Mouse (Mus musculus): ENCODE results near the gene Syt14. TPM values are rescaled to one million over a fixed set of nuclear protein-coding genes. Genes with fewer than 3 reads are reported as not detected.

Syt14 gene
- polyA plus RNA-seq (2015; fragmentation: Nextera tagmentation; extraction: Ambion mirVana), result 4.5 and 5.7 TPM in 2 replicates

GRCm38 (mm10) chr1:193035371-193036238 lies at the start of gene Syt14:
Gene Syt14 (minus strand): TSS chr1:193035775.
- WGBS, result under 1% methylated on average over 66 of the region's 67 CpGs

DNA sequence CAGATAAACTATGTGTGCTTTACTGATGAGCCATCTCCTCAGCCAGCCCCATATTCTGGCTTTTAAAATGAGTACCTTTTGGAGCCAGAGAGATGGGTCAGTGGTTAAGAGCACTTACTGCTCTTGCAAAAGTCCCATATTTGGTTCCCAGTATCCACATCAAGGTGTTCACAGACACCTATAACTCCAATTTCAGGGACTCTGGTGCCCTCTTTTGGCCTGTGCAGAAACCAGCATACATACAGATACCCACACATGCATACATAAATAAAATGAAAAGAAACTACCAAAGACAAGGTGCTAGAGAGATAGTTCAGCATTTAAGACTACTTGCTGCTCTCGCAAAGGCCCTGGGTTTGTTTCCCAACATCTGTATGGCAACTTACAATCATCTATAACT lies 48.4 kb upstream of the Syt14 start:
- Histone ChIP-seq H3K4me3 (ENCODE audit: low read length) (no peak overlapping the region), H3K9me3 (ENCODE audit: control insufficient read depth, low read length) (no peaks in the 10 kb centered on the region), H3K4me1 (ENCODE audit: control insufficient read depth, insufficient read depth, low read depth, low read length) (peaks cover 23% of the 10 kb centered on the region), H3K27me3 (replicated peaks; ENCODE audit: control insufficient read depth, insufficient read depth, low read length) (no peaks in the 10 kb centered on the region), H3K36me3 (ENCODE audit: control insufficient read depth, insufficient read depth, low read length) (no peaks in the 10 kb centered on the region), H3K27ac (ENCODE audit: low read depth, low read length) (no peak overlapping the region), H3K4me2 (ENCODE audit: low read length) (no peak overlapping the region), H3K9ac (ENCODE audit: low read depth, low read length) (no peak overlapping the region)
- no peak for ATAC-seq
- WGBS, result 95% methylated on average over 1 of the region's 1 CpGs

More at GRCm38 (mm10) chr1:193035371-193036238, at the start of gene Syt14:
- no peaks in the 10 kb centered on the region for H3K36me3 ChIP-seq (ENCODE audit: control insufficient read depth, insufficient read depth, low read length)
- H3K4me3 ChIP-seq (ENCODE audit: low read length), result peak within 1 kb of the TSS; percentile 82
- no peaks in the 10 kb centered on the region for H3K27me3 ChIP-seq (replicated peaks; ENCODE audit: control insufficient read depth, insufficient read depth, low read length)
- H3K27ac ChIP-seq (ENCODE audit: low read depth, low read length), result peak within 1 kb of the TSS; percentile 76
- H3K4me1 ChIP-seq (ENCODE audit: control insufficient read depth, insufficient read depth, low read depth, low read length), result peaks cover 6% of the 10 kb centered on the region
- no peaks in the 10 kb centered on the region for H3K9me3 ChIP-seq (ENCODE audit: control insufficient read depth, low read length)
- H3K9ac ChIP-seq (ENCODE audit: low read depth, low read length), result peak within 1 kb of the TSS; percentile 86
- H3K4me2 ChIP-seq (ENCODE audit: low read length), result peak within 1 kb of the TSS; percentile 62
- ATAC-seq, result peak; percentile 96

DNA sequence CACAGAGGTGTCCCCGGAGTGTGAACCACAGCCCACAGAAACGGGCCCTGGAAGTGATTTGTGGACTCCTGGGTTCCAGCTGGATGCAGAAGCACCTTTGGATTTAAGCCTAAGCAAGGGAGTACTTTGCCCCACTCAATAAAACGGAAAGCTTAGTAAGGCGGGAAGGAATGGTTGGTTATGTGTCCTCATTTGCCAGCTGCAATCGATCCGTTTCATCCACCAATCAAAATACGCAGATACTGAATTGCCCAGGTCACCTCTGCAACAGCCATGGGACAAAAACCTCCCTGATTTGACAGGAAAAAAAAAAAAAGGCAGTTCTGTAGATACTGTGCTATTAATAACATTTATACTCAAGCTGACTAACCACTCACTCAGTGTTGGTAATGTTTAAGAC lies 47.5 kb upstream of the Syt14 start:
- Histone ChIP-seq H3K4me2 (ENCODE audit: low read length) (no peak overlapping the region; the same call in 1 of the 2 replicates), H3K4me1 (ENCODE audit: control insufficient read depth, insufficient read depth, low read depth, low read length) (peaks cover 23% of the 10 kb centered on the region), H3K9ac (ENCODE audit: low read depth, low read length) (no peak overlapping the region), H3K27me3 (replicated peaks; ENCODE audit: control insufficient read depth, insufficient read depth, low read length) (no peaks in the 10 kb centered on the region), H3K36me3 (ENCODE audit: control insufficient read depth, insufficient read depth, low read length) (no peaks in the 10 kb centered on the region), H3K4me3 (ENCODE audit: low read length) (no peak overlapping the region), H3K9me3 (ENCODE audit: control insufficient read depth, low read length) (no peaks in the 10 kb centered on the region), H3K27ac (ENCODE audit: low read depth, low read length) (peak overlapping the region; percentile 70)
- WGBS, result 64% methylated on average over 7 of the region's 7 CpGs
- ATAC-seq, result no peak

DNA sequence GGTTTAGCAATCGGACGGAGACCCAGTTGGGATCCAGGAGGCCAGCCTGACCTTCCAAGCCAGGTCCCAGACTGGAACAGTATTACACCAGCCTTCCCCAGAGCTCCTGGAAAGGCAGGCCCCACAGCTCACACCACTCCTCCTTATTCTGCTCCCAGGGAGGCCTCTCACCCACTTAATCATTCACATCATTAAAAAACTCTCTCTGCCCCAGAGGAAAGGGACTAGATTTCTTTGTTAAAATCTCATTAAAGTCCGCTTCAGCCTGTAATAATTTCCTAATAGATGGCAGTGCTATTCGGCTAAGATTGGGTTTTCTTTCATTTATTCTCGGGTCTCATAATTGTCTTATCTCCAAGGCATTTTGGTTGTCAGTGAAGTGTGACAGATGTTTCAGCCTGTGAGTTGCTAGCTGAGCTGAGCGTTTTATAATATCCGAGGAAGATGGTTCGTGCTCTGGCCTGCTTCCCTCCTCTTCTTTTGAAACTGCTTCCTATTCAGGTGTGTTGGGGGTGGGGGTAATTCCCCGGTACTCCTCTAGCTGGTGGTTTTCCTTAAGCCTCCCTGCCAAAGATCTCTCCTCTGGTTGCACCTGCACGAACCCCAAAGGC lies 46.8 kb upstream of the Syt14 start:
- no peak overlapping the region for H3K9ac ChIP-seq (ENCODE audit: low read depth, low read length)
- H3K4me3 ChIP-seq (ENCODE audit: low read length), result no peak overlapping the region
- H3K9me3 ChIP-seq (ENCODE audit: control insufficient read depth, low read length), result no peaks in the 10 kb centered on the region
- H3K27ac ChIP-seq (ENCODE audit: low read depth, low read length), result peak overlapping the region; percentile 70
- H3K36me3 ChIP-seq (ENCODE audit: control insufficient read depth, insufficient read depth, low read length), result no peaks in the 10 kb centered on the region
- no peaks in the 10 kb centered on the region for H3K27me3 ChIP-seq (replicated peaks; ENCODE audit: control insufficient read depth, insufficient read depth, low read length)
- no peak overlapping the region; the same call in 1 of the 2 replicates for H3K4me2 ChIP-seq (ENCODE audit: low read length)
- H3K4me1 ChIP-seq (ENCODE audit: control insufficient read depth, insufficient read depth, low read depth, low read length), result peaks cover 22% of the 10 kb centered on the region
- 29% methylated on average over 10 of the region's 10 CpGs for WGBS
- ATAC-seq, result peak; percentile 67

- H3K9ac ChIP-seq (ENCODE audit: low read depth, low read length), result no peak overlapping the region
These were observed 27.0 kb upstream of the Syt14 start for GRCm38 (mm10) chr1:193062618-193063017.

DNA sequence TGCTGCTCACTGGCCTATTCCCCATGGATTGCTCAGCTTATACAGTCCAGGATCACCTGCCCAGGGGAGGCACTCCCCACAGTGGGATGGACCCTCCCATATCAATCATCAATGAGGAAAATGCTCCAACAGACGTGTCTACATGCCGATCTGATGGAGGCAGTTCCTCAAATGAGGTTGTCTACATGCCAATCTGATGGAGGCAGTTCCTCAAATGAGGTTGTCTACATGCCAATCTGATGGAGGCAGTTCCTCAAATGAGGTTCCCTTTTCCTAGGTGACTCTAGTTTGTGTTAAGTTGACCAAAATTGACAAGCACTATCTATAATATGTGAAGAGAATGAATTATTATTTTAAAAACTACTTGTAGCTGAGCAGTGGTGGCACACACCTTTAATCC lies 24.6 kb upstream of the Syt14 start:
- no peaks in the 10 kb centered on the region for H3K9me3 ChIP-seq (ENCODE audit: control insufficient read depth, low read length)
- H3K9ac ChIP-seq (ENCODE audit: low read depth, low read length), result no peak overlapping the region
- H3K4me1 ChIP-seq (ENCODE audit: control insufficient read depth, insufficient read depth, low read depth, low read length), result no peaks in the 10 kb centered on the region
- H3K36me3 ChIP-seq (ENCODE audit: control insufficient read depth, insufficient read depth, low read length), result no peaks in the 10 kb centered on the region
- H3K4me3 ChIP-seq (ENCODE audit: low read length), result no peak overlapping the region
- no peak for ATAC-seq
- no peaks in the 10 kb centered on the region for H3K27me3 ChIP-seq (replicated peaks; ENCODE audit: control insufficient read depth, insufficient read depth, low read length)
- no peak overlapping the region for H3K27ac ChIP-seq (ENCODE audit: low read depth, low read length)
- H3K4me2 ChIP-seq (ENCODE audit: low read length), result no peak overlapping the region
- WGBS, result 84% methylated on average over 2 of the region's 2 CpGs

More at GRCm38 (mm10) chr1:193062618-193063017, 27.0 kb upstream of the Syt14 start:
- Histone ChIP-seq H3K4me3 (ENCODE audit: low read length) (no peak overlapping the region), H3K9me3 (ENCODE audit: control insufficient read depth, low read length) (no peaks in the 10 kb centered on the region), H3K27ac (ENCODE audit: low read depth, low read length) (no peak overlapping the region), H3K27me3 (replicated peaks; ENCODE audit: control insufficient read depth, insufficient read depth, low read length) (no peaks in the 10 kb centered on the region), H3K4me1 (ENCODE audit: control insufficient read depth, insufficient read depth, low read depth, low read length) (no peaks in the 10 kb centered on the region; the same call in none of the 2 replicates), H3K36me3 (ENCODE audit: control insufficient read depth, insufficient read depth, low read length) (no peaks in the 10 kb centered on the region), H3K4me2 (ENCODE audit: low read length) (no peak overlapping the region)
- WGBS, result 96% methylated on average over 3 of the region's 3 CpGs
- no peak for ATAC-seq

DNA sequence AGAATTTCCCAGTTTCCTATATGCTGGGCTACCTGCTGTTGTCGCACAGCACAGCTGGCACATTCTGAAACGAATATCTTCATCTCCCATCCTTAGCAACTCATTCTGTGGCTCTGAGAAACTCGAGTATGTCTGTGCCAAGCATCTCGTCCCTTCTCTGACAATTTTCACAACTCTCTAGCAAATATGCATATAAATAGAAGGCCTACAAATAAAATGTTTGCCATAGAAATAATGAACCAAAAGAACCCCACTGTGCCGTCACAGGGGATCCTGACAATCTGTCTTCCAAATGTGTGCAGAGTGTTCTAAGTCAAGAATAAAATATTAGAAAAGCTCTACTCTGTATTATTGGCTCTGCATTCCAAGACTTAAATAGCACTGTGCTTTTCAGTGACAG lies 24.0 kb upstream of the Syt14 start:
- H3K36me3 ChIP-seq (ENCODE audit: control insufficient read depth, insufficient read depth, low read length), result no peaks in the 10 kb centered on the region
- no peak for ATAC-seq
- no peak overlapping the region for H3K9ac ChIP-seq (ENCODE audit: low read depth, low read length)
- H3K27me3 ChIP-seq (replicated peaks; ENCODE audit: control insufficient read depth, insufficient read depth, low read length), result no peaks in the 10 kb centered on the region
- H3K9me3 ChIP-seq (ENCODE audit: control insufficient read depth, low read length), result no peaks in the 10 kb centered on the region
- no peak overlapping the region for H3K27ac ChIP-seq (ENCODE audit: low read depth, low read length)
- no peaks in the 10 kb centered on the region for H3K4me1 ChIP-seq (ENCODE audit: control insufficient read depth, insufficient read depth, low read depth, low read length)
- H3K4me2 ChIP-seq (ENCODE audit: low read length), result no peak overlapping the region
- H3K4me3 ChIP-seq (ENCODE audit: low read length), result no peak overlapping the region
- WGBS, result 54% methylated on average over 5 of the region's 5 CpGs

- WGBS, result 73% methylated on average over 5 of the region's 5 CpGs
- H3K27me3 ChIP-seq (replicated peaks; ENCODE audit: control insufficient read depth, insufficient read depth, low read length), result no peaks in the 10 kb centered on the region
- no peak for ATAC-seq
- H3K9me3 ChIP-seq (ENCODE audit: control insufficient read depth, low read length), result no peaks in the 10 kb centered on the region
- no peak overlapping the region for H3K4me3 ChIP-seq (ENCODE audit: low read length)
- H3K4me2 ChIP-seq (ENCODE audit: low read length), result no peak overlapping the region
- no peaks in the 10 kb centered on the region for H3K4me1 ChIP-seq (ENCODE audit: control insufficient read depth, insufficient read depth, low read depth, low read length)
- no peaks in the 10 kb centered on the region for H3K36me3 ChIP-seq (ENCODE audit: control insufficient read depth, insufficient read depth, low read length)
- H3K27ac ChIP-seq (ENCODE audit: low read depth, low read length), result no peak overlapping the region
- H3K9ac ChIP-seq (ENCODE audit: low read depth, low read length), result no peak overlapping the region
These were observed 18.8 kb upstream of the Syt14 start for GRCm38 (mm10) chr1:193054401-193054800.

DNA sequence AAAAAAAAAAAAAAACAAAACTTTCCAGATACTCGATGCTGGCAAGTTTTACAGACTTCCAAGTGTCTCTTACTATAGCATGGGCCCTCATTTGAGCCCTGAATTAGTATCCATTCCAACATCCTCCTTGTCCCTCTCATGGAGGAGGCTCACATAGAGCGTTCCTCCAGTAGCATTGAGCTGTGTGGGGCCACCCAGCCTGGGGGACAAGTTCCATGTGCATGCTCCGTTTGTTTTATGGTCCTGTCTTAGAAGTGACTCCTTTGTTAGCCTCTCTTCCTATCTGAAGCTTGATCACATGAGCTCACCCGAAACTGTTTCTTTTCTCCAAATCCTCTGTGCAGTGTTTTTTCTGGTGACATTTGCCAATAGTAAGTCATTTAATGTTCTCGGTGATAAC lies 17.5 kb upstream of the Syt14 start:
- Histone ChIP-seq H3K4me2 (ENCODE audit: low read length) (no peak overlapping the region), H3K9me3 (ENCODE audit: control insufficient read depth, low read length) (no peaks in the 10 kb centered on the region; the same call in 1 of the 2 replicates), H3K27ac (ENCODE audit: low read depth, low read length) (no peak overlapping the region), H3K4me3 (ENCODE audit: low read length) (no peak overlapping the region), H3K36me3 (ENCODE audit: control insufficient read depth, insufficient read depth, low read length) (no peaks in the 10 kb centered on the region), H3K4me1 (ENCODE audit: control insufficient read depth, insufficient read depth, low read depth, low read length) (no peaks in the 10 kb centered on the region), H3K9ac (ENCODE audit: low read depth, low read length) (no peak overlapping the region), H3K27me3 (replicated peaks; ENCODE audit: control insufficient read depth, insufficient read depth, low read length) (no peaks in the 10 kb centered on the region)
- no peak for ATAC-seq
- WGBS, result 78% methylated on average over 5 of the region's 5 CpGs

Data from hindbrain, embryonic 16.5 days (tissue).